Comparison of ENCODE assay signal across 7 mouse cellular contexts in genomic region chr16:8671551-8672349, GRCm38 (mm10). TPM values are rescaled to one million over a fixed set of nuclear protein-coding genes. Genes with fewer than 3 reads are reported as not detected.
DNase-seq lines count a peak whose midpoint lies in the region; ATAC-seq lines count a peak whose summit lies in the region.

TSS of gene Carhsp1 (minus strand) at chr16:8672155.

- WGBS in embryonic facial prominence, embryonic 10.5 days: under 1% methylated on average over 67 of the region's 67 CpGs
- under 1% methylated on average over 67 of the region's 67 CpGs for WGBS in limb, embryonic 11.5 days
- WGBS in midbrain, embryonic 14.5 days: under 1% methylated on average over 67 of the region's 67 CpGs

- H3K27me3 ChIP-seq in embryonic facial prominence, embryonic 10.5 days (replicated peaks; ENCODE audit: low read depth, poor library complexity, severe bottlenecking): peaks cover 17% of the 10 kb centered on the region
- 0 out of 2 replicates have a peak, but pooled peaks cover 2% of the 10 kb centered on the region for H3K27me3 ChIP-seq in limb, embryonic 11.5 days (ENCODE audit: control insufficient read depth, insufficient read depth, low read length)
- H3K27me3 ChIP-seq in midbrain, embryonic 14.5 days (ENCODE audit: control insufficient read depth, insufficient read depth, low read length): 0 out of 2 replicates have a peak, but pooled peaks cover 5% of the 10 kb centered on the region

- DNase-seq in adrenal gland, postnatal 10 days: peak; percentile 97
- peak; percentile 98 for DNase-seq in embryonic facial prominence, embryonic 10.5 days (ENCODE audit: low spot score)
- peak; percentile 97 for DNase-seq in kidney, adult 18-20 months
- peak; percentile 96 for DNase-seq in limb, embryonic 11.5 days (ENCODE audit: low spot score)
- DNase-seq in midbrain, embryonic 14.5 days: peak; percentile 97
- peak; percentile 94 for DNase-seq in spleen, adult 18-20 months

- H3K27ac ChIP-seq in embryonic facial prominence, embryonic 10.5 days (replicated peaks): peak within 1 kb of the TSS; percentile 92
- peak within 1 kb of the TSS; percentile 70 for H3K27ac ChIP-seq in limb, embryonic 11.5 days (replicated peaks; ENCODE audit: low read depth, low read length)
- peak within 1 kb of the TSS; percentile 78 for H3K27ac ChIP-seq in midbrain, embryonic 14.5 days (replicated peaks; ENCODE audit: low read depth, low read length)

- H3K9ac ChIP-seq in limb, embryonic 11.5 days (ENCODE audit: low read length): peak within 1 kb of the TSS; percentile 72
- peak within 1 kb of the TSS; percentile 74 for H3K9ac ChIP-seq in midbrain, embryonic 14.5 days (replicated peaks; ENCODE audit: low read length)

- ATAC-seq in granulocyte monocyte progenitor cell, adult 5-6 weeks (replicated peaks; ENCODE audit: poor library complexity, severe bottlenecking): peak; percentile 57
- peak; percentile 93 for ATAC-seq in limb, embryonic 11.5 days (ENCODE audit: insufficient number of reproducible peaks, low FRiP score, low TSS enrichment, low read depth)
- ATAC-seq in midbrain, embryonic 14.5 days (ENCODE audit: low FRiP score, low TSS enrichment): peak; percentile 90

- H3K4me3 ChIP-seq in embryonic facial prominence, embryonic 10.5 days: peak within 1 kb of the TSS; percentile 81
- H3K4me3 ChIP-seq in limb, embryonic 11.5 days (ENCODE audit: low read depth, low read length): peak within 1 kb of the TSS; percentile 72
- H3K4me3 ChIP-seq in midbrain, embryonic 14.5 days (replicated peaks; ENCODE audit: low read depth, low read length): peak within 1 kb of the TSS; percentile 66

- H3K4me2 ChIP-seq in limb, embryonic 11.5 days (ENCODE audit: low read depth, severe bottlenecking): peak within 1 kb of the TSS; percentile 68
- H3K4me2 ChIP-seq in midbrain, embryonic 14.5 days (ENCODE audit: low read length): peak within 1 kb of the TSS; percentile 95

- H3K9me3 ChIP-seq in embryonic facial prominence, embryonic 10.5 days: no peaks in the 10 kb centered on the region
- H3K9me3 ChIP-seq in limb, embryonic 11.5 days (ENCODE audit: control insufficient read depth, low read length): no peaks in the 10 kb centered on the region
- H3K9me3 ChIP-seq in midbrain, embryonic 14.5 days (ENCODE audit: control insufficient read depth, low read length): no peaks in the 10 kb centered on the region

- H3K4me1 ChIP-seq in embryonic facial prominence, embryonic 10.5 days: peaks cover 49% of the 10 kb centered on the region
- peaks cover 14% of the 10 kb centered on the region for H3K4me1 ChIP-seq in limb, embryonic 11.5 days (ENCODE audit: control insufficient read depth, insufficient read depth, low read length)
- peaks cover 29% of the 10 kb centered on the region for H3K4me1 ChIP-seq in midbrain, embryonic 14.5 days (ENCODE audit: control insufficient read depth, insufficient read depth, low read length)

- peaks cover 25% of the 10 kb centered on the region for H3K36me3 ChIP-seq in embryonic facial prominence, embryonic 10.5 days (replicated peaks)
- H3K36me3 ChIP-seq in limb, embryonic 11.5 days (ENCODE audit: control insufficient read depth, insufficient read depth, low read length): no peaks in the 10 kb centered on the region
- H3K36me3 ChIP-seq in midbrain, embryonic 14.5 days (ENCODE audit: control insufficient read depth, insufficient read depth, low read length): no peaks in the 10 kb centered on the region

RNA-seq across cellular contexts. Expression of gene Carhsp1, which starts in this region (rescaled TPM):
- total RNA-seq in adrenal gland, postnatal 10 days (2021): 10 to 100 TPM; 76.8 to 85.6 TPM
- 168 and 176 TPM in 2 replicates for polyA plus RNA-seq in embryonic facial prominence, embryonic 10.5 days (2016; fragmentation: Nextera tagmentation; extraction: Ambion mirVana)
- 4.0 and 9.1 TPM in 2 replicates for total RNA-seq in granulocyte monocyte progenitor cell, adult 5-6 weeks (2014; fragmentation: Nextera tagmentation)
- total RNA-seq in granulocyte monocyte progenitor cell, adult 5-6 weeks (2017): 3.9 and 6.2 TPM in 2 replicates
- polyA plus RNA-seq in limb, embryonic 11.5 days (2014; fragmentation: Nextera tagmentation; extraction: Ambion mirVana): 53.4 and 53.6 TPM in 2 replicates
- polyA plus RNA-seq in midbrain, embryonic 14.5 days (2014; fragmentation: Nextera tagmentation; extraction: Ambion mirVana): 76.4 and 149 TPM in 2 replicates

Comparison
In these comparisons a context has a peak if more than half of its experiments do, and no peak if none do; other contexts are left out.
1. Peak in every context shown above with its lines: DNase-seq, ATAC-seq, H3K4me3 ChIP-seq and H3K27ac ChIP-seq.
2. RNA of gene Carhsp1 (total RNA-seq): 76.8 to 85.6 TPM in adrenal gland, postnatal 10 days; 3.9 to 9.1 TPM in granulocyte monocyte progenitor cell, adult 5-6 weeks; every median in the first group is over 4 times any median in the second.